Mouse (Mus musculus) G1E (cell line): ENCODE data around the gene Gm1043. TPM values are rescaled to one million over a fixed set of nuclear protein-coding genes. Genes with fewer than 3 reads are reported as not detected.

Source experiments
- ATAC-seq: 2 replicates; pipeline ENCODE4 v1.8.0; 2016; ENCODE audit warnings: mild to moderate bottlenecking; ENCODE audit not compliant: insufficient number of reproducible peaks, poor library complexity, low FRiP score, severe bottlenecking; ENCODE audit errors: extremely low read depth
- DNase-seq: peaks from one replicate; pipeline ENCODE4 v3.0.0; 2012; ENCODE audit warnings: low spot score
- H3K27me3 ChIP-seq: 2 replicates; pipeline ENCODE4 v1.6.1; 2012; ENCODE audit warnings: mild to moderate bottlenecking, low read length, inconsistent platforms; ENCODE audit not compliant: insufficient read depth
- H3K36me3 ChIP-seq: replicated peaks from 2 replicates; pipeline ENCODE3; 2012; ENCODE audit warnings: mild to moderate bottlenecking, inconsistent platforms
- H3K4me1 ChIP-seq: 2 replicates; pipeline ENCODE4 v1.6.1; 2012; ENCODE audit warnings: low read depth, low read length, inconsistent platforms, mixed read lengths; ENCODE audit not compliant: insufficient read depth
- H3K4me3 ChIP-seq: 2 replicates; pipeline ENCODE4 v1.5.1; 2012; ENCODE audit warnings: low read depth, mild to moderate bottlenecking, inconsistent platforms, low read length, moderate library complexity, mixed read lengths
- H3K9me3 ChIP-seq: replicated peaks from 2 replicates; pipeline ENCODE4 v1.6.1; 2012; ENCODE audit warnings: inconsistent platforms
- CTCF ChIP-seq: IDR thresholded peaks from 2 replicates; pipeline ENCODE4 v1.5.1; 2012; ENCODE audit warnings: low read depth, low read length, inconsistent platforms, mixed read lengths
- GATA1 ChIP-seq: IDR thresholded peaks from 2 replicates; pipeline ENCODE4 v1.6.1; 2012; ENCODE audit warnings: borderline replicate concordance, low read length, inconsistent platforms, mixed read lengths
- GATA2 ChIP-seq: IDR thresholded peaks from 2 replicates; pipeline ENCODE4 v1.6.1; 2012; ENCODE audit warnings: low read depth, low read length, inconsistent platforms, borderline replicate concordance
- POLR2AphosphoS5 ChIP-seq: IDR thresholded peaks from 2 replicates; pipeline ENCODE4 v1.6.1; 2012; ENCODE audit warnings: low read depth, low read length, inconsistent platforms; ENCODE audit not compliant: insufficient replicate concordance
- TAL1 ChIP-seq: conservative IDR thresholded peaks from 2 replicates; pipeline ENCODE4 v1.6.1; 2012; ENCODE audit warnings: low read depth, low read length, inconsistent platforms, mixed read lengths
- polyA plus RNA-seq: library from polyadenylated mRNA; stranded (reverse); fragments of >175 nt; gene quantifications from 2 replicates; pipeline ENCODE4 v1.2.3, GENCODE M21; 2012
- total RNA-seq, 2 experiments: library from RNA; stranded (forward) in 1 of 2; stranded (reverse) in 1 of 2; fragments of 200-1000 nt in 1 of 2; fragments of >200 nt in 1 of 2; fragmentation: Nextera tagmentation in 1 of 2; gene quantifications; 2 replicates each; pipeline ENCODE4 v1.2.3; 2014 to 2017

The Gm1043 gene
- total and polyA plus RNA-seq, 3 experiments: 0.38 TPM; not detected in 2

GRCm38 (mm10) chr5:37261734-37262133, 176.6 kb downstream of the Gm1043 start:
- Histone ChIP-seq H3K4me3 (no peak overlapping the region), H3K9me3 (peaks cover 8% of the 10 kb centered on the region), H3K27me3 (no peaks in the 10 kb centered on the region), H3K4me1 (no peaks in the 10 kb centered on the region), H3K36me3 (no peaks in the 10 kb centered on the region)
- TF ChIP-seq GATA2: no peak
- no peak for TF ChIP-seq GATA1
- no peak for TF ChIP-seq POLR2AphosphoS5
- TF ChIP-seq CTCF: no peak
- TF ChIP-seq TAL1: no peak
- ATAC-seq: no peak
- DNase-seq: no peak

- DNase-seq: no peak
- TF ChIP-seq POLR2AphosphoS5 (no peak), TAL1 (no peak), GATA2 (no peak), CTCF (no peak), GATA1 (no peak)
- Histone ChIP-seq H3K27me3 (no peaks in the 10 kb centered on the region), H3K9me3 (peaks cover 6% of the 10 kb centered on the region), H3K4me1 (no peaks in the 10 kb centered on the region), H3K36me3 (no peaks in the 10 kb centered on the region), H3K4me3 (no peak overlapping the region)
- no peak for ATAC-seq
These were observed 178.6 kb downstream of the Gm1043 start for GRCm38 (mm10) chr5:37263816-37264215.

Other genes with a start within 250 kb of the Gm1043 start
- not detected in 2 replicates for gene Ppp2r2c, start 216.9 kb upstream of the Gm1043 start, total RNA-seq (2014; fragmentation: Nextera tagmentation)
- 0.05 and 0.12 TPM in 2 replicates for gene Ppp2r2c, start 216.9 kb upstream of the Gm1043 start, total RNA-seq (2017)
- not detected in 2 replicates for gene Ppp2r2c, start 216.9 kb upstream of the Gm1043 start, polyA plus RNA-seq
- gene Wfs1, start 96.2 kb upstream of the Gm1043 start, total RNA-seq (2014; fragmentation: Nextera tagmentation): not detected in 2 replicates
- gene Wfs1, start 96.2 kb upstream of the Gm1043 start, total RNA-seq (2017): 0.05 TPM in 1 of 2 replicates, not detected in the other
- 0.02 TPM in 1 of 2 replicates, not detected in the other for gene Wfs1, start 96.2 kb upstream of the Gm1043 start, polyA plus RNA-seq
- gene Crmp1, start 156.6 kb downstream of the Gm1043 start, total RNA-seq (2014; fragmentation: Nextera tagmentation): not detected in 2 replicates
- gene Crmp1, start 156.6 kb downstream of the Gm1043 start, total RNA-seq (2017): 0.12 TPM in 1 of 2 replicates, not detected in the other
- gene Crmp1, start 156.6 kb downstream of the Gm1043 start, polyA plus RNA-seq: not detected in 2 replicates